Mouse (Mus musculus) lung, postnatal 0 days (tissue): Measurements from ENCODE around the gene Frrs1.

Experiments
- CTCF ChIP-seq: IDR thresholded peaks from 2 replicates; pipeline ENCODE4 v1.5.1; 2016; ENCODE audit warnings: antibody characterized with exemption, mild to moderate bottlenecking
- EP300 ChIP-seq: IDR thresholded peaks from 2 replicates; pipeline ENCODE4 v1.6.1; 2016; ENCODE audit warnings: antibody characterized with exemption, mild to moderate bottlenecking, control low read depth

DNA sequence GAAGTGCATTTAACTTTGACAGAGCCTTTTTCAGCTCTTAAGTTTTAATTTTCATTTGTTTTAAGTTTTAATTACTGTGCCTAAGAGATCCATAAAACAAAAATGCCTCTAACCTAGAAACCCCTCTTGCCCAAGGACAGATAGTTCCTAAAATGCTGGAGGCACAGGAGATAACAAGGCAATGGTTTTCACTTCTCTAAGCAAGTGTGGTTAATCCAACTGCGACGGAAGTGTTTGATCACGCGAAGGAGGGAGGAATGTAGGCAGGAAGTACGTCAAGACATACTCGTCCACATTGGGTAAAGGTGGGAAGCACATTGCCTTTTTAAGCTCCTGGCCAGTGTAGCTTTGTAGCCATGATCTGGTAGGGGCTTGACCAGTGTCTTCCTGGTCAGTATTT, 1.7 kb upstream of the Frrs1 start:
- TF ChIP-seq CTCF = no peak
- TF ChIP-seq EP300 = no peak
